Mouse (Mus musculus) intestine, embryonic 16.5 days (tissue): ENCODE measurements around the gene Slc17a6. TPM values are rescaled to one million over a fixed set of nuclear protein-coding genes. Genes with fewer than 3 reads are reported as not detected.

Source experiments
- polyA plus RNA-seq: library from polyadenylated mRNA; unstranded; fragments of >200 nt; fragmentation: Nextera tagmentation; extraction: Ambion mirVana; gene quantifications from 2 replicates; pipeline ENCODE4 v1.2.1, GENCODE M21; 2015

Slc17a6 gene
- polyA plus RNA-seq, 1 experiment from 2014 or later: 0.12 TPM

Other genes starting within 250 kb of the Slc17a6 start
- gene Ano5, start 111.0 kb upstream of the Slc17a6 start, polyA plus RNA-seq: 0.11 and 0.16 TPM in 2 replicates
- 8.6 and 9.3 TPM in 2 replicates for gene Gas2, start 240.0 kb downstream of the Slc17a6 start, polyA plus RNA-seq
- gene Fancf, start 240.3 kb downstream of the Slc17a6 start, polyA plus RNA-seq: 1.0 and 1.4 TPM in 2 replicates